Mouse (Mus musculus) cerebellum, adult 2 months (tissue): ENCODE measurements around the gene Sytl3.
"Not testable (repeated sequence)": the region's sequence is repeated elsewhere in the genome, so short reads cannot be mapped to it uniquely, and the experiment has no call there.

Experiments
- CTCF ChIP-seq: fragments of 200-500 bp; IDR thresholded peaks from 2 replicates; pipeline ENCODE4 v1.5.1; 2011; ENCODE audit warnings: low read depth, mild to moderate bottlenecking, control low read depth, low read length, moderate library complexity, borderline replicate concordance; ENCODE audit not compliant: insufficient read depth
- POLR2A ChIP-seq: fragments of 200-500 bp; IDR thresholded peaks from 2 replicates; pipeline ENCODE4 v1.6.1; 2011; ENCODE audit warnings: low read length, control low read depth, borderline replicate concordance; ENCODE audit not compliant: insufficient read depth

GRCm38 (mm10) chr17:6650904-6651565, 7.9 kb upstream of the Sytl3 start:
- not testable (repeated sequence) for TF ChIP-seq CTCF, POLR2A
